In genomic region chr10:81469253-81469652, GRCm38 (mm10) we compare ENCODE assay signal across 15 mouse cellular contexts. TPM values are rescaled to one million over a fixed set of nuclear protein-coding genes. Genes with fewer than 3 reads are reported as not detected.
DNase-seq lines count a peak whose midpoint lies in the region; ATAC-seq and TF ChIP-seq lines count a peak whose summit lies in the region.
"Had no signal": no experiment of that assay in that cellular context is flagged by ENCODE, and none has a peak within 500 bp of the region (broad histone marks: within the 10 kb centered on the region; RNA-seq: fewer than 3 reads in every experiment).

No protein-coding gene starts in this region.

- no peak overlapping the region for H3K4me3 ChIP-seq in forebrain, embryonic 11.5 days (ENCODE audit: low read depth, low read length)
- H3K4me3 ChIP-seq in forebrain, postnatal 0 days (ENCODE audit: low read depth, low read length): no peak overlapping the region
- H3K4me3 ChIP-seq in layer of hippocampus, adult 2 months: no peak overlapping the region
- H3K4me3 ChIP-seq: limb, embryonic 12.5 days; neural tube, embryonic 12.5 days had no signal

- peaks cover 11% of the 10 kb centered on the region for H3K4me1 ChIP-seq in forebrain, embryonic 11.5 days (replicated peaks; ENCODE audit: control insufficient read depth, insufficient read depth, low read length)
- H3K4me1 ChIP-seq in forebrain, postnatal 0 days (ENCODE audit: insufficient read depth): peaks cover 12% of the 10 kb centered on the region

- no peak overlapping the region for H3K9ac ChIP-seq in forebrain, embryonic 11.5 days (ENCODE audit: low read length)
- H3K9ac ChIP-seq in forebrain, postnatal 0 days: no peak overlapping the region
- H3K9ac ChIP-seq: limb, embryonic 12.5 days; liver, embryonic 14.5 days; neural tube, embryonic 12.5 days had no signal

- no peaks in the 10 kb centered on the region for H3K9me3 ChIP-seq in forebrain, embryonic 11.5 days (ENCODE audit: control insufficient read depth, low read length)
- H3K9me3 ChIP-seq in forebrain, postnatal 0 days (ENCODE audit: low read length): no peaks in the 10 kb centered on the region
- H3K9me3 ChIP-seq: limb, embryonic 12.5 days; neural tube, embryonic 12.5 days had no signal

- H3K27ac ChIP-seq in forebrain, embryonic 11.5 days (ENCODE audit: low read depth, low read length): no peak overlapping the region
- no peak overlapping the region for H3K27ac ChIP-seq in forebrain, postnatal 0 days (ENCODE audit: low read depth, low read length)
- peak overlapping the region; percentile 95; the same call in 1 of the 2 replicates for H3K27ac ChIP-seq in layer of hippocampus, adult 2 months
- H3K27ac ChIP-seq: limb, embryonic 12.5 days; liver, embryonic 14.5 days; neural tube, embryonic 12.5 days had no signal

- DNase-seq in forebrain, embryonic 11.5 days (ENCODE audit: low spot score): peak; percentile 36
- DNase-seq in forebrain, postnatal 0 days: no peak
- DNase-seq in layer of hippocampus, adult 2 months (ENCODE audit: low spot score in 2 of 2): peak in 1 of 2 experiments; percentile 61
- no peak for DNase-seq in layer of hippocampus, postnatal 10 days (ENCODE audit: low spot score in 2 of 2)
- DNase-seq in left cerebral cortex, adult 11 months (ENCODE audit: low spot score): peak; percentile 72
- DNase-seq in right cerebral cortex, postnatal 14 days: peak; percentile 60
- DNase-seq: adrenal gland, adult 8-10 months; cerebellum, adult 11-12 months; kidney, adult 9 months had no signal

- 84% methylated on average over 5 of the region's 5 CpGs for WGBS in forebrain, embryonic 11.5 days
- WGBS in forebrain, postnatal 0 days: 77% methylated on average over 5 of the region's 5 CpGs

- no peak overlapping the region for H3K4me2 ChIP-seq in forebrain, embryonic 11.5 days (ENCODE audit: low read depth, low read length, severe bottlenecking)
- H3K4me2 ChIP-seq in forebrain, postnatal 0 days (ENCODE audit: low read depth): no peak overlapping the region
- H3K4me2 ChIP-seq: limb, embryonic 12.5 days; neural tube, embryonic 12.5 days had no signal

- no peak for ATAC-seq in forebrain, embryonic 11.5 days (replicated peaks; ENCODE audit: low FRiP score)
- ATAC-seq in forebrain, postnatal 0 days: no peak
- no peak for ATAC-seq in megakaryocyte progenitor cell, adult 5-6 weeks (replicated peaks; ENCODE audit: poor library complexity)
- ATAC-seq in erythroblast, adult 5-6 weeks (replicated peaks; ENCODE audit: low FRiP score, poor library complexity, severe bottlenecking): no peak

- no peaks in the 10 kb centered on the region for H3K36me3 ChIP-seq in forebrain, embryonic 11.5 days (ENCODE audit: control insufficient read depth, insufficient read depth, low read length)
- peaks cover 36% of the 10 kb centered on the region for H3K36me3 ChIP-seq in forebrain, postnatal 0 days (ENCODE audit: insufficient read depth)
- H3K36me3 ChIP-seq: limb, embryonic 12.5 days had no signal

- TF ChIP-seq CTCF in forebrain, postnatal 0 days (IDR thresholded peaks at IDR 0.05; ENCODE audit: low read depth): no peak
- TF ChIP-seq CTCF in layer of hippocampus, adult 2 months (conservative IDR thresholded peaks at IDR 0.05): no peak

- H3K27me3 ChIP-seq in forebrain, embryonic 11.5 days (ENCODE audit: control insufficient read depth, insufficient read depth, low read length): peaks cover 1% of the 10 kb centered on the region
- H3K27me3 ChIP-seq in forebrain, postnatal 0 days (ENCODE audit: insufficient read depth, low read length): no peaks in the 10 kb centered on the region

RNA-seq across cellular contexts. Expression of gene Celf5, which starts 13.3 kb away (rescaled TPM):
- polyA plus RNA-seq in forebrain, embryonic 11.5 days (2014; fragmentation: Nextera tagmentation; extraction: Ambion mirVana): 9.7 and 19.6 TPM in 2 replicates
- total RNA-seq in forebrain, postnatal 0 days (2014; rRNA removed): 122 and 166 TPM in 2 replicates
- 59.9 and 71.3 TPM in 2 replicates for polyA plus RNA-seq in forebrain, postnatal 0 days (2015; fragmentation: Nextera tagmentation; extraction: Ambion mirVana)
- 100 to 1,000 TPM; 286 to 287 TPM for total RNA-seq in layer of hippocampus, adult 2 months (2021)
- total RNA-seq in layer of hippocampus, postnatal 10 days (2021): 100 to 1,000 TPM; 259 to 261 TPM
- total RNA-seq in megakaryocyte progenitor cell, adult 5-6 weeks (2015): 0.10 TPM in 1 of 2 replicates, not detected in the other
- total RNA-seq in megakaryocyte progenitor cell, adult 5-6 weeks (2017): not detected in 2 replicates
- not detected in 2 replicates for total RNA-seq in erythroblast, adult 5-6 weeks (2015; ENCODE audit: low replicate concordance)
- 0.68 TPM in 1 of 2 replicates, not detected in the other for total RNA-seq in erythroblast, adult 5-6 weeks (2017; ENCODE audit: low replicate concordance)
- total RNA-seq: megakaryocyte-erythroid progenitor cell, adult 5-6 weeks had no signal

RNA-seq across cellular contexts. Expression of gene Nfic, which starts 13.8 kb away (rescaled TPM):
- polyA plus RNA-seq in forebrain, embryonic 11.5 days (2014; fragmentation: Nextera tagmentation; extraction: Ambion mirVana): 10.5 and 10.8 TPM in 2 replicates
- 9.0 and 14.5 TPM in 2 replicates for total RNA-seq in forebrain, postnatal 0 days (2014; rRNA removed)
- polyA plus RNA-seq in forebrain, postnatal 0 days (2015; fragmentation: Nextera tagmentation; extraction: Ambion mirVana): 14.8 and 23.1 TPM in 2 replicates
- 10 to 100 TPM; 60.0 to 60.1 TPM for total RNA-seq in layer of hippocampus, adult 2 months (2021)
- total RNA-seq in layer of hippocampus, postnatal 10 days (2021): 10 to 100 TPM; 51.2 to 55.8 TPM
- 35.5 and 36.8 TPM in 2 replicates for total RNA-seq in megakaryocyte progenitor cell, adult 5-6 weeks (2015)
- total RNA-seq in megakaryocyte progenitor cell, adult 5-6 weeks (2017): 4.0 and 5.0 TPM in 2 replicates
- total RNA-seq in erythroblast, adult 5-6 weeks (2015; ENCODE audit: low replicate concordance): 13.4 and 23.8 TPM in 2 replicates
- total RNA-seq in erythroblast, adult 5-6 weeks (2017; ENCODE audit: low replicate concordance): 0.84 and 8.2 TPM in 2 replicates

RNA-seq across cellular contexts. Expression of gene Ncln, which starts 26.9 kb away (rescaled TPM):
- 71.8 and 72.3 TPM in 2 replicates for polyA plus RNA-seq in forebrain, embryonic 11.5 days (2014; fragmentation: Nextera tagmentation; extraction: Ambion mirVana)
- 83.3 and 105 TPM in 2 replicates for total RNA-seq in forebrain, postnatal 0 days (2014; rRNA removed)
- 57.1 and 65.0 TPM in 2 replicates for polyA plus RNA-seq in forebrain, postnatal 0 days (2015; fragmentation: Nextera tagmentation; extraction: Ambion mirVana)
- total RNA-seq in layer of hippocampus, adult 2 months (2021): 10 to 100 TPM; 83.1 to 93.5 TPM
- total RNA-seq in layer of hippocampus, postnatal 10 days (2021): 100 to 1,000 TPM in 1 of 2 experiments, 10 to 100 TPM in 1; 89.3 to 116 TPM
- total RNA-seq in megakaryocyte progenitor cell, adult 5-6 weeks (2015): 81.2 and 99.2 TPM in 2 replicates
- 85.6 and 101 TPM in 2 replicates for total RNA-seq in megakaryocyte progenitor cell, adult 5-6 weeks (2017)
- 8.1 and 46.4 TPM in 2 replicates for total RNA-seq in erythroblast, adult 5-6 weeks (2015; ENCODE audit: low replicate concordance)
- total RNA-seq in erythroblast, adult 5-6 weeks (2017; ENCODE audit: low replicate concordance): 10.8 and 12.8 TPM in 2 replicates

RNA-seq across cellular contexts. Expression of gene S1pr4, which starts 30.7 kb away (rescaled TPM):
- 0.36 and 0.68 TPM in 2 replicates for polyA plus RNA-seq in forebrain, embryonic 11.5 days (2014; fragmentation: Nextera tagmentation; extraction: Ambion mirVana)
- 0.38 TPM in 1 of 2 replicates, not detected in the other for total RNA-seq in forebrain, postnatal 0 days (2014; rRNA removed)
- 0.31 and 0.39 TPM in 2 replicates for polyA plus RNA-seq in forebrain, postnatal 0 days (2015; fragmentation: Nextera tagmentation; extraction: Ambion mirVana)
- total RNA-seq in layer of hippocampus, adult 2 months (2021): under 1 TPM; 0.39 to 0.95 TPM
- total RNA-seq in layer of hippocampus, postnatal 10 days (2021): under 1 TPM in 1 of 2 experiments, not detected in 1; 0.30 TPM
- 8.3 and 8.9 TPM in 2 replicates for total RNA-seq in megakaryocyte progenitor cell, adult 5-6 weeks (2015)
- total RNA-seq in megakaryocyte progenitor cell, adult 5-6 weeks (2017): 6.2 and 9.5 TPM in 2 replicates
- total RNA-seq in erythroblast, adult 5-6 weeks (2015; ENCODE audit: low replicate concordance): 2.9 and 4.6 TPM in 2 replicates
- 2.1 and 6.0 TPM in 2 replicates for total RNA-seq in erythroblast, adult 5-6 weeks (2017; ENCODE audit: low replicate concordance)

RNA-seq across cellular contexts. Expression of gene Gna15, which starts 54.8 kb away (rescaled TPM):
- polyA plus RNA-seq in forebrain, embryonic 11.5 days (2014; fragmentation: Nextera tagmentation; extraction: Ambion mirVana): 0.45 and 0.68 TPM in 2 replicates
- total RNA-seq in forebrain, postnatal 0 days (2014; rRNA removed): 1.3 and 1.5 TPM in 2 replicates
- 1.3 and 1.6 TPM in 2 replicates for polyA plus RNA-seq in forebrain, postnatal 0 days (2015; fragmentation: Nextera tagmentation; extraction: Ambion mirVana)
- total RNA-seq in layer of hippocampus, adult 2 months (2021): 1 to 10 TPM; 1.9 to 2.5 TPM
- 1 to 10 TPM; 1.9 to 3.2 TPM for total RNA-seq in layer of hippocampus, postnatal 10 days (2021)
- total RNA-seq in megakaryocyte progenitor cell, adult 5-6 weeks (2015): 29.4 and 31.9 TPM in 2 replicates
- 28.7 and 28.9 TPM in 2 replicates for total RNA-seq in megakaryocyte progenitor cell, adult 5-6 weeks (2017)
- 2.1 and 12.1 TPM in 2 replicates for total RNA-seq in erythroblast, adult 5-6 weeks (2015; ENCODE audit: low replicate concordance)
- 6.3 and 14.8 TPM in 2 replicates for total RNA-seq in erythroblast, adult 5-6 weeks (2017; ENCODE audit: low replicate concordance)

Comparison
In these comparisons a context has a peak if more than half of its experiments do, and no peak if none do; other contexts are left out.
1. DNase-seq: peak in forebrain, embryonic 11.5 days (single experiment), left cerebral cortex, adult 11 months (single experiment) and right cerebral cortex, postnatal 14 days (single experiment); none in forebrain, postnatal 0 days (single experiment) and layer of hippocampus, postnatal 10 days (0 of 2).
2. RNA of gene Celf5, which starts 13.3 kb away (total RNA-seq): 286 to 287 TPM in layer of hippocampus, adult 2 months, 259 to 261 TPM in layer of hippocampus, postnatal 10 days and 122 to 166 TPM in forebrain, postnatal 0 days; 0.68 TPM in erythroblast, adult 5-6 weeks and 0.10 TPM in megakaryocyte progenitor cell, adult 5-6 weeks; every median in the first group is over 10 times any median in the second.